Mouse (Mus musculus) gastrocnemius, postnatal 36 days (tissue): ENCODE measurements around the gene Pou6f1. TPM values are rescaled to one million over a fixed set of nuclear protein-coding genes. Genes with fewer than 3 reads are reported as not detected.

Experiments used
- DNase-seq, 2 experiments: peaks; one replicate each; pipeline ENCODE4 v3.0.0; 2022
- intact Hi-C: fragments of 180-260 bp; cut with DNase I; formaldehyde crosslinking; loops from one replicate; pipeline ENCODE4 v1.15.1; 2025
- long read RNA-seq, 2 experiments: library from polyadenylated mRNA; stranded (forward); transcript quantifications; one replicate each; pipeline ENCODE4 v2.0.0; 2021
- total RNA-seq, 2 experiments: library from RNA; stranded (reverse); gene quantifications; 2 replicates each; pipeline ENCODE4 v1.2.3; 2021

Gene Pou6f1
- total RNA-seq = 10 to 100 TPM; 10.4 to 14.1 TPM
- long read RNA-seq, experiment 1, partial matches to known transcripts = 1 of 4 reads
- long read RNA-seq, experiment 1, other reads (novel, unspliced or antisense) = 3 of 4 reads
- long read RNA-seq, experiment 2, full-length matches to known transcripts = 2 of 8 reads
- long read RNA-seq, experiment 2, partial matches to known transcripts = 0 of 8 reads
- long read RNA-seq, experiment 2, other reads (novel, unspliced or antisense) = 6 of 8 reads

DNA sequence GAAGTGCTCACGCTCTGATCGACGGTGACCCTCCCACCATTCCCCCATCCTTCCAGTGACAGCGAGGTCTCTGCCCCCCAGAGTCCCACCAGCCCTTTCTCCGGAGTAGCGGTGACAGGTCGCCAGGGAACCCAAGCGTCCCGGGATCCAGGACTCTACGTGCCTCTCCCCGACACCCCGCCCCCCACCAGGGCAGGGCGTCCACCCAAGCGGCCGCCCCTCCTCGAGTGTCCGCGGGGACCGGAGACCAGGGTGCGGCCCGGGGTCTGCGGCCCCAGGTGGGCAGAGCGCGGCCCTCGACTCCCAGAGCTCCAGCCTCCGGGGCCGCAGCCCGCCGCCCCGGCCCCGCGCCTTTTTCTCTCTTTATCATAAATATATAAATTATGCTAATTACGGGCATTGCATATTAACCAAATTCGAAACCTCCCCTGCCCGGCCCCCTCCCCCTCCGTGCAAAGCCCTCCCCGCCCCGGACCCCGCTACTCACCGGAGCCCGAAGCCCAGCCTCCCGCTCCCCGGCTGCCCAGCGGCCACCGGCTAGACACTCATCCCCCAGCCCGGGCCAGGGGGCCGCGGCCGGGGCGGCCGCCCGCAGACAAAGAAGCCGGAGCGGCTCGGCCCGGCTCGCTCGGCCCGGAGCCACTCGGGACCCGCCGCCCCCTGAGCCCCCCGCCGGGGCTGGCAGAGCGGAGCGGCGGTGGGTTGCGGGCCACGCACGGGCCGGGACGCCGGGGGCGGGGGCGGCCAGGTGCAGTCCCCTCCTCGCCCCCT, at the start of gene Pou6f1:
Gene Pou6f1 (minus strand): TSS at position 709 of the 771 bp plus-strand sequence.
- intact Hi-C loops = loop anchor here (5.0 kb wide), 1 partner anchor 47 kb away; the partner anchor contains the start of gene Tfcp2
- peak; percentile 36 to 56 for DNase-seq

GRCm38 (mm10) chr15:100646161-100646560, 46.4 kb upstream of the Pou6f1 start:
- intact Hi-C loops = no loop called here

GRCm38 (mm10) chr15:100642451-100642850, 42.7 kb upstream of the Pou6f1 start:
- intact Hi-C loops = no loop called here
- no peak for DNase-seq

More at GRCm38 (mm10) chr15:100646161-100646560, 46.4 kb upstream of the Pou6f1 start:
- DNase-seq = no peak

GRCm38 (mm10) chr15:100641226-100641810, 41.5 kb upstream of the Pou6f1 start:
- intact Hi-C loops = no loop called here
- no peak for DNase-seq

GRCm38 (mm10) chr15:100639972-100640750, 40.4 kb upstream of the Pou6f1 start:
- intact Hi-C loops = no loop called here
- no peak for DNase-seq

DNA sequence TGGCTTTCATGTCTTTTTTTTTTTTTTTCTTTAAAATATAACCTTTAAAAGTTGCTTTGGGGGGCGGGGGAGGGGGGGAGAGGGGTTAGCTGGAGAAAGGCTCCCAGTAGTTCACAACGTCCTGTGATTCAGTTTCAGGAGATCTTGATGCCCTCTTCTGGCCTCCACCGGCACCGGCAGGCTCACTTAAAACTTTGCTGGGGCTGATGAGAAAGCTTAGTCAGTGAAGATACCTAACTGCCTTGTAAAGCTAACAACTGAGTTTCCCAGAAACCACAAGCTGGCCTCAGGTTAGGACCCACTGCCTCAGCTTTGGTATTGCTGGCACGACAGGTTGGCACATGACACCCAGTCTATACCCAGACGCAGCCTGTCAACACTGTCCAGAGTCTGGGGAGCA, 37.9 kb upstream of the Pou6f1 start:
- intact Hi-C loops = loop anchor here (2.0 kb wide), 1 partner anchor 21 kb away; no protein-coding TSS in a partner anchor
- DNase-seq = no peak

- intact Hi-C loops = loop anchor here (2.0 kb wide), 1 partner anchor 20 kb away; no protein-coding TSS in a partner anchor
- peak in 1 of 2 experiments; percentile 25 for DNase-seq
These were observed 37.1 kb upstream of the Pou6f1 start, which contains the start of gene Smagp for GRCm38 (mm10) chr15:100636700-100637501. Gene Smagp, minus strand, starts transcription at chr15:100636940.

DNA sequence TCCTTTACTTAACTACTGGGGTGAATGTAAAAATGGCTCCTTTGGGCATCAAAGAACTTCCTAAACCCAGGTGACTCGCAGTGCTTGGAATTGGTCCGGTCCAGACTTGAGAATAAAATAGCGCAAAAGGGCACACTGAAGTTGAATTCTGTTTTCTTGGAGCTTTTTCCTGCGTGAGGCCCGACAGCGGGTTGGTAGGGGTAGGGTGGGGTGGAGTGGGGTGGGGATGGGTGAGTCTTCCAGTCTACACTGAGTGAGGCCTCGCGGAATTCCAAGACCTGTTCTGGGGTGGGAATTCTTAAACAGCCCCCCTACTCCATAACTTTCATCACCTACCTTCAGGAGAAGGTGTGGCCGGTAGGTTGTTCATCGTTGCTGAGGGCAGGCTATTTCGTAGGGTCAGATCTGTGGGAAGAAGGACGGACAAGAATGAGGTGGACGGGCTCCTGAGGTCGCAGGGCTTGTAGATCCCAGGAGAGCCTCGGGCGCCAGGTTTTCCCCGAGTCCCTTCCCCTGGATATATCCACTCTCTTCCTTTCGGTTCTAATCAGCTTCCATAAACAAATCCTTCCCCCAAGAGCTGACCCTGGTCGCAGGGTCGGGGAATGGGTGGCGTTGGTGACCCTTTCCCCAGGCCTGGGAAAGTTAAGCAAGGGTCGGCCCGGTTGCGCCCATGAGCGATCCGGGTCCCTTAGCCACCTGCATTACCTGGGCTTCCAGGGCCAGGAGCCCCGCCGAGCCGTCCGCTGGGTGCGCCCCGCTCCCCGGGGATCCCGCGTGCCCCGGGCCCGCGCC, 36.3 kb upstream of the Pou6f1 start:
- no peak for DNase-seq

DNA sequence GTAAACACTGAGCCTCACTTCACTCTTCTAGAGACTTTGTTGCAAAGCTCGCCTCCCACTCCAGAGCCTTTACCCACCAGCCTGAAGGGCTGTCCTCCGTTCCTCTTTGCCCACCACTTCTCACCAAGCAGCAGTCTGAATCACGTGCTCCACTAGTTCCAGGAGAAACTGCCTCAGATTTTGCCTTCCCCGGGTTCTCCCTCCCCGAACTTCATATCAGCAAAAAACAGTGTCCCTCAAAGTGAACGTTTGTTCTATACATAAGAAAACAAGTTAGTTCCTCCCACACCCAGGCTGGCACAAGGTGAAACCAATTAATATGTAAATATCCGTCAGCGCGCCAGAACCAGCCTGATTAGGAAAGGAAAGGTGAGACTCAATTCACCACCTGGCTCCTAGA, 35.5 kb upstream of the Pou6f1 start:
- intact Hi-C loops = no loop called here

More for the DNA sequence above, 36.3 kb upstream of the Pou6f1 start:
- intact Hi-C loops = loop anchor here (2.0 kb wide), 1 partner anchor 19 kb away; no protein-coding TSS in a partner anchor

GRCm38 (mm10) chr15:100633341-100633740, 33.6 kb upstream of the Pou6f1 start:
- DNase-seq = no peak
- intact Hi-C loops = no loop called here

More for the DNA sequence above, 35.5 kb upstream of the Pou6f1 start:
- DNase-seq = no peak

DNA sequence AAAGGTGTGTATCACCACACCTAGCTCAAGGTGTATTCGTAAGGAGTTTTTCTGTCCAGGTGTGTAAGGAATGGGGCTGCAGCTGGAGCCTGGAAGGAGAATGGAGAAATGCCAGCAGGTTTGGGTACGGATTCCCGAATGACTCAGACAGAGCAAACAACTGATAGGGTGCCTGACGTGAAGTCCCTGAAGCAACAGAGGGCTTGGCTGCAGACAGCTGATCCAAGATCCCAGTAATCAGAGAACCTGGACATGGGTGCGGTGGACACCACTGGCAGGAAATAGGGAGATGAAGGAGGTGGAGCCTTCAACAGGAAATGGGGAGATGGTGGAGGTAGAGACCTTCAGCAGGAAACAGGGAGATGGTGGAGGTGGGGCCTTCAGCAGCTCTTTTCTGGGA, 32.5 kb upstream of the Pou6f1 start:
- no peak for DNase-seq
- intact Hi-C loops = no loop called here

DNA sequence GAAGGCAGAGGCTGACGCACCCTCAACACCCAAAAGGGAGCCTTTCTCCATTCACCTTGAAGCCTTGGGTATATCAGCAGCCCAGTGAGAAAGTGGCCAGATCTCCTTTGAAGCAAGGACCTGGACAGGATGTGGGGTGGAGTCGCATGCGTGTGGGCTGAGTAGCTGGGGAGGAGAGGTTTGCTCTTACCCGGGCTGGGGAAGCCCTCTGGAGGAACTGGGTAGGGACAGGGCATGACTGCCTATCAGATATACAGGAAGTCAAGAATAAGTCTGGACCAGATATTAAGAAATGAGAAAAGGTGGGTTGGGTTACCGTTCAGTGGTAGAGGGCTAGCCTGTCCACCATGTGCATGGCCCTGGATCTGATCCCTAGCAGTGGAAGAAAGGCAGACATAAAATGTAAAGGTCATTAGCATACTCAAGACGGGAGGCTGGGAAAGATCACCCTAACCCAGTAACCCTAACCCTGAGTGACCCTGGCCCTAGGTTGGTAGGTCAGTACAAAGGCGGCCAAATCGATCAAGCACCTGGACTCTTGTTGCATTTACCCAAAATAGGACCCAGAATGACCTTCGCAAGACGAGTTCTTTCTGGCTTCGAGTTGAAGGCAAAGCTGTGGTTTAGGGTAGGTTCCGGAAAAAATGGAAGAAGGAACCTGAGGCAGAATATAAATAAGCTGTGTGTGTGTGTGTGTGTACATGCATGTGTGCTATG, 31.8 kb upstream of the Pou6f1 start:
- intact Hi-C loops = no loop called here
- no peak for DNase-seq

DNA sequence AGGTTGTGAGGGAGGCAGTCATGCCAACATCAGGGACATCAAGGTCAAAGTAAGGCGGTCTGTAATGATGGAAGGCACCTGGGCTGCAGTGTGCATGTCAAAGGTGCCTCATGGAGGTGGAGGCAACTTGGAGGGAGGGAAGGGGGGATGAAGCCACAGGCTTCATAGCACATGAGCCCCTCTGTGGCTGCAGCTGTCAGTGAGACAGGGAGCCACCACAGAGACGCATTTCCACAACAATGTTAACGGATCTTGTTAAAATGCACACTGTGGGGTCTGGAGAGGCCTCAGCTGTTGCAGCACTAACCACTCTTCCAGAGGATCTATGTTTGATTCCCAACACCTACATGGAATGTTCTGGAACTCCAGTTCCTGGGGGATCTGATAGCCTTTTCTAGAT, 30.3 kb upstream of the Pou6f1 start:
- intact Hi-C loops = no loop called here
- no peak for DNase-seq

- intact Hi-C loops = no loop called here
- no peak for DNase-seq
These were observed 29.0 kb upstream of the Pou6f1 start for GRCm38 (mm10) chr15:100628797-100629196.

- DNase-seq = no peak
- intact Hi-C loops = no loop called here
These were observed 28.1 kb upstream of the Pou6f1 start for GRCm38 (mm10) chr15:100627774-100628370.

GRCm38 (mm10) chr15:100627287-100627686, 27.5 kb upstream of the Pou6f1 start:
- DNase-seq = no peak
- intact Hi-C loops = no loop called here

GRCm38 (mm10) chr15:100624435-100624834, 24.7 kb upstream of the Pou6f1 start:
- intact Hi-C loops = no loop called here
- no peak for DNase-seq

GRCm38 (mm10) chr15:100623754-100624153, 24.0 kb upstream of the Pou6f1 start:
- DNase-seq = no peak
- intact Hi-C loops = no loop called here
